Mouse (Mus musculus): ENCODE data around the gene Lsm8. TPM values are rescaled to one million over a fixed set of nuclear protein-coding genes. Genes with fewer than 3 reads are reported as not detected.

Gene Lsm8
- polyA plus RNA-seq (2015; fragmentation: Nextera tagmentation; extraction: Ambion mirVana), result 108 TPM in 2 replicates

- Histone ChIP-seq H3K4me2 (replicated peaks; ENCODE audit: low read depth, low read length) (peak within 1 kb of the TSS; percentile 72), H3K27ac (ENCODE audit: low read length) (peak within 1 kb of the TSS; percentile 95), H3K4me3 (ENCODE audit: low read depth, low read length) (peak within 1 kb of the TSS; percentile 88), H3K27me3 (replicated peaks; ENCODE audit: insufficient read depth, low read length) (no peaks in the 10 kb centered on the region), H3K9me3 (ENCODE audit: low read length) (no peaks in the 10 kb centered on the region), H3K9ac (replicated peaks; ENCODE audit: low read depth) (peak within 1 kb of the TSS; percentile 97), H3K4me1 (ENCODE audit: insufficient read depth, low read depth, low read length) (no peaks in the 10 kb centered on the region), H3K36me3 (ENCODE audit: insufficient read depth, low read length) (peaks cover 8% of the 10 kb centered on the region; the same call in 1 of the 2 replicates)
- TF ChIP-seq EP300 (IDR thresholded peaks at IDR 0.05) (peak; percentile 71), CTCF (IDR thresholded peaks at IDR 0.05) (peak; percentile 25; the same call in 1 of the 2 replicates)
- ATAC-seq (peak; percentile 100), DNase-seq (ENCODE audit: low spot score) (peak; percentile 99)
- under 1% methylated on average over 37 of the region's 37 CpGs for WGBS
Observed at GRCm38 (mm10) chr6:18848051-18848701, at the start of gene Lsm8. Lsm8 (plus strand) TSS chr6:18848579.

- Histone ChIP-seq H3K36me3 (ENCODE audit: insufficient read depth, low read length) (no peaks in the 10 kb centered on the region), H3K27ac (ENCODE audit: low read length) (no peak overlapping the region), H3K9ac (replicated peaks; ENCODE audit: low read depth) (no peak overlapping the region), H3K4me3 (ENCODE audit: low read depth, low read length) (no peak overlapping the region), H3K9me3 (ENCODE audit: low read length) (no peaks in the 10 kb centered on the region), H3K4me2 (replicated peaks; ENCODE audit: low read depth, low read length) (no peak overlapping the region), H3K27me3 (replicated peaks; ENCODE audit: insufficient read depth, low read length) (no peaks in the 10 kb centered on the region), H3K4me1 (ENCODE audit: insufficient read depth, low read depth, low read length) (no peaks in the 10 kb centered on the region)
- no peak for DNase-seq (ENCODE audit: low spot score)
- TF ChIP-seq EP300 (IDR thresholded peaks at IDR 0.05) (no peak), CTCF (IDR thresholded peaks at IDR 0.05) (no peak)
- WGBS, result 86% methylated on average over 2 of the region's 2 CpGs
- ATAC-seq, result no peak
Observed at GRCm38 (mm10) chr6:18800869-18801511, 47.4 kb upstream of the Lsm8 start.

- H3K4me2 ChIP-seq (replicated peaks; ENCODE audit: low read depth, low read length), result no peak overlapping the region
- TF ChIP-seq EP300 (IDR thresholded peaks at IDR 0.05), result no peak
- WGBS, result 90% methylated on average over 1 of the region's 1 CpGs
- no peaks in the 10 kb centered on the region for H3K9me3 ChIP-seq (ENCODE audit: low read length)
- no peak overlapping the region for H3K9ac ChIP-seq (replicated peaks; ENCODE audit: low read depth)
- no peaks in the 10 kb centered on the region for H3K4me1 ChIP-seq (ENCODE audit: insufficient read depth, low read depth, low read length)
- H3K36me3 ChIP-seq (ENCODE audit: insufficient read depth, low read length), result no peaks in the 10 kb centered on the region
- H3K27me3 ChIP-seq (replicated peaks; ENCODE audit: insufficient read depth, low read length), result no peaks in the 10 kb centered on the region
- no peak for DNase-seq (ENCODE audit: low spot score)
- no peak overlapping the region for H3K4me3 ChIP-seq (ENCODE audit: low read depth, low read length)
- ATAC-seq, result no peak
- H3K27ac ChIP-seq (ENCODE audit: low read length), result no peak overlapping the region
Observed at GRCm38 (mm10) chr6:18812623-18813022, 35.8 kb upstream of the Lsm8 start.

GRCm38 (mm10) chr6:18815606-18816005 lies 32.8 kb upstream of the Lsm8 start:
- TF ChIP-seq CTCF (IDR thresholded peaks at IDR 0.05) (no peak), EP300 (IDR thresholded peaks at IDR 0.05) (no peak)
- no peaks in the 10 kb centered on the region for H3K27me3 ChIP-seq (replicated peaks; ENCODE audit: insufficient read depth, low read length)
- H3K4me3 ChIP-seq (ENCODE audit: low read depth, low read length), result no peak overlapping the region
- ATAC-seq, result no peak
- no peaks in the 10 kb centered on the region for H3K9me3 ChIP-seq (ENCODE audit: low read length)
- H3K36me3 ChIP-seq (ENCODE audit: insufficient read depth, low read length), result no peaks in the 10 kb centered on the region
- WGBS, result 65% methylated on average over 2 of the region's 2 CpGs
- no peak overlapping the region for H3K4me2 ChIP-seq (replicated peaks; ENCODE audit: low read depth, low read length)
- no peak for DNase-seq (ENCODE audit: low spot score)
- no peak overlapping the region for H3K9ac ChIP-seq (replicated peaks; ENCODE audit: low read depth)
- no peaks in the 10 kb centered on the region for H3K4me1 ChIP-seq (ENCODE audit: insufficient read depth, low read depth, low read length)
- no peak overlapping the region for H3K27ac ChIP-seq (ENCODE audit: low read length)

GRCm38 (mm10) chr6:18819343-18819742 lies 29.0 kb upstream of the Lsm8 start:
- WGBS, result 8% methylated on average over 4 of the region's 4 CpGs

GRCm38 (mm10) chr6:18820246-18820645 lies 28.1 kb upstream of the Lsm8 start:
- no peak overlapping the region for H3K27ac ChIP-seq (ENCODE audit: low read length)
- WGBS, result 51% methylated on average over 4 of the region's 4 CpGs
- TF ChIP-seq CTCF (IDR thresholded peaks at IDR 0.05), result no peak
- H3K9ac ChIP-seq (replicated peaks; ENCODE audit: low read depth), result no peak overlapping the region
- ATAC-seq (no peak), DNase-seq (ENCODE audit: low spot score) (no peak)
- H3K4me2 ChIP-seq (replicated peaks; ENCODE audit: low read depth, low read length), result no peak overlapping the region
- H3K4me1 ChIP-seq (ENCODE audit: insufficient read depth, low read depth, low read length), result no peaks in the 10 kb centered on the region
- no peaks in the 10 kb centered on the region for H3K36me3 ChIP-seq (ENCODE audit: insufficient read depth, low read length)
- no peak overlapping the region for H3K4me3 ChIP-seq (ENCODE audit: low read depth, low read length)
- no peaks in the 10 kb centered on the region for H3K9me3 ChIP-seq (ENCODE audit: low read length)
- no peaks in the 10 kb centered on the region for H3K27me3 ChIP-seq (replicated peaks; ENCODE audit: insufficient read depth, low read length)

More at GRCm38 (mm10) chr6:18819343-18819742, 29.0 kb upstream of the Lsm8 start:
- TF ChIP-seq CTCF (IDR thresholded peaks at IDR 0.05) (peak; percentile 81), EP300 (IDR thresholded peaks at IDR 0.05) (no peak)
- Histone ChIP-seq H3K27ac (ENCODE audit: low read length) (no peak overlapping the region), H3K4me1 (ENCODE audit: insufficient read depth, low read depth, low read length) (no peaks in the 10 kb centered on the region), H3K9me3 (ENCODE audit: low read length) (no peaks in the 10 kb centered on the region), H3K9ac (replicated peaks; ENCODE audit: low read depth) (no peak overlapping the region), H3K27me3 (replicated peaks; ENCODE audit: insufficient read depth, low read length) (no peaks in the 10 kb centered on the region), H3K36me3 (ENCODE audit: insufficient read depth, low read length) (no peaks in the 10 kb centered on the region), H3K4me2 (replicated peaks; ENCODE audit: low read depth, low read length) (no peak overlapping the region), H3K4me3 (ENCODE audit: low read depth, low read length) (no peak overlapping the region)
- no peak for ATAC-seq
- peak; percentile 78 for DNase-seq (ENCODE audit: low spot score)

Measured in lung, postnatal 0 days (tissue).